Mouse (Mus musculus): ENCODE measurements around the gene Tsc22d1. TPM values are rescaled to one million over a fixed set of nuclear protein-coding genes. Genes with fewer than 3 reads are reported as not detected.

Gene Tsc22d1
- total and polyA plus RNA-seq, 3 experiments, result 0.25 to 1.3 (median 0.69) TPM

DNA sequence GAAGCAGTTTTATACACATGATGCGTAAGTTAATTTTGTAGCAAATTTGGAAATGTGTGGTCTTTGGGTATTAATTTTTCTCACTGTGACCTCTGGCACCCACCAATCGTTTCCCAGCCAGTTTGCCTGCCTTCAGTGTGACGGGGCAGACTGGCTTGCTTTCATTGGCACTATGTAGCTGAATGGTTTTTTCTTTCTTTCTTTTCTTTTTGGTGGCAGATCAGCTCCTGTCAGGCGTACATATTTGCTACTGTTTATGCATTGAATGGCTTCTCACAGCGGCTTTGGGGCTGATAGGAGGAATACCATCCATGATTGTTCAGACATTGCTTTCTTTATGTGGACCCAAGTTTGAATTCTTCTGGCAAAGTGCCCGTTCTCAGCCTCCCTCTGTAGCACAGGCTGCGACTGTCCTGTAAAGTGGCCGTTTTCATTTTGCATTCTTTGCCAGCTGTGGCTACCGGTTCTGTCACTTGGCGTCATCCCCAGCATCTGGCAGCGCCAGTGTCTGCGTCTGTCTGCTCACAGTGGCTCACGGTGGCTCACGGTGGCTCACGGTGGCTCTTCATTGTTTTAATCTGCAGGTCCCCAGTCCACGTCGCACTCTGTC lies 38.1 kb downstream of the Tsc22d1 start:
- H3K4me1 ChIP-seq (ENCODE audit: control insufficient read depth in 1 of 2, insufficient read depth in 2 of 2), result peaks cover 0 to 9% of the 10 kb centered on the region in 2 experiments; a peak in 2 of 4 replicates
- H3K4me3 ChIP-seq (replicated peaks in 1 of 3; ENCODE audit: low read depth in 2 of 3, low read length in 2 of 3, poor library complexity in 1 of 3), result no peak overlapping the region
- H3K79me2 ChIP-seq (replicated peaks; ENCODE audit: control insufficient read depth, extremely low read depth, insufficient read depth, poor library complexity, severe bottlenecking), result no peaks in the 10 kb centered on the region
- H3K9ac ChIP-seq (ENCODE audit: insufficient read depth, low read depth), result no peak overlapping the region
- DNase-seq (ENCODE audit: extremely low read depth), result no peak
- no peaks in the 10 kb centered on the region for H3K36me3 ChIP-seq (replicated peaks in 1 of 2; ENCODE audit: control insufficient read depth in 1 of 2, insufficient read depth in 1 of 2, low read length in 1 of 2)
- H3K4me2 ChIP-seq (ENCODE audit: insufficient read depth, low read depth, poor library complexity, severe bottlenecking), result no peak overlapping the region
- TF ChIP-seq USF2 (conservative IDR thresholded peaks at IDR 0.05; ENCODE audit: low read depth, low read length) (no peak), NRF1 (IDR thresholded peaks at IDR 0.05; ENCODE audit: low read depth, low read length) (no peak), IRF4 (IDR thresholded peaks at IDR 0.05; ENCODE audit: low read depth, low read length) (no peak), RCOR1 (conservative IDR thresholded peaks at IDR 0.05; ENCODE audit: low read depth, low read length) (no peak), USF1 (IDR thresholded peaks at IDR 0.05; ENCODE audit: low read depth, low read length) (no peak), CTCF (conservative IDR thresholded peaks at IDR 0.05 in 1 of 2, IDR thresholded peaks at IDR 0.05 in 1 of 2; ENCODE audit: low read depth in 2 of 2, low read length in 2 of 2) (no peak), HCFC1 (IDR thresholded peaks at IDR 0.05; ENCODE audit: low read depth, low read length) (no peak), MEF2A (IDR thresholded peaks at IDR 0.05; ENCODE audit: borderline replicate concordance, low read depth, low read length) (no peak), BHLHE40 (IDR thresholded peaks at IDR 0.05; ENCODE audit: low read depth, low read length) (no peak)
- dilution Hi-C loops (cut with MboI; ENCODE audit: extremely low pct_ligation_motif_present, extremely low pct_unique_long_range_greater_than_20kb, low sequenced_read_pairs), result no loop called here
- H3K9me3 ChIP-seq (replicated peaks; ENCODE audit: low read length), result no peaks in the 10 kb centered on the region
- no peak overlapping the region for H3K27ac ChIP-seq (ENCODE audit: insufficient read depth, low read depth)
- H3K27me3 ChIP-seq (replicated peaks), result no peaks in the 10 kb centered on the region
- in situ Hi-C loops (cut with MboI; ENCODE audit: low pct_ligation_motif_present, low pct_unique_long_range_greater_than_20kb, low sequenced_read_pairs), result no loop called here

- in situ Hi-C loops (cut with MboI; ENCODE audit: low pct_ligation_motif_present, low pct_unique_long_range_greater_than_20kb, low sequenced_read_pairs) (no loop called here), dilution Hi-C loops (cut with MboI; ENCODE audit: extremely low pct_ligation_motif_present, extremely low pct_unique_long_range_greater_than_20kb, low sequenced_read_pairs) (no loop called here)
- Histone ChIP-seq H3K4me2 (ENCODE audit: insufficient read depth, low read depth, poor library complexity, severe bottlenecking) (no peak overlapping the region), H3K27ac (ENCODE audit: insufficient read depth, low read depth) (no peak overlapping the region), H3K4me1 (ENCODE audit: control insufficient read depth in 1 of 2, insufficient read depth in 2 of 2) (peaks cover 0 to 9% of the 10 kb centered on the region in 2 experiments; a peak in 2 of 4 replicates), H3K4me3 (replicated peaks in 1 of 3; ENCODE audit: low read depth in 2 of 3, low read length in 2 of 3, poor library complexity in 1 of 3) (no peak overlapping the region), H3K27me3 (replicated peaks) (no peaks in the 10 kb centered on the region), H3K9me3 (replicated peaks; ENCODE audit: low read length) (no peaks in the 10 kb centered on the region), H3K79me2 (replicated peaks; ENCODE audit: control insufficient read depth, extremely low read depth, insufficient read depth, poor library complexity, severe bottlenecking) (no peaks in the 10 kb centered on the region), H3K9ac (ENCODE audit: insufficient read depth, low read depth) (no peak overlapping the region), H3K36me3 (replicated peaks in 1 of 2; ENCODE audit: control insufficient read depth in 1 of 2, insufficient read depth in 1 of 2, low read length in 1 of 2) (no peaks in the 10 kb centered on the region)
- no peak for TF ChIP-seq USF2 (conservative IDR thresholded peaks at IDR 0.05; ENCODE audit: low read depth, low read length)
- TF ChIP-seq PAX5 (IDR thresholded peaks at IDR 0.05; ENCODE audit: low read length), result no peak
- no peak for TF ChIP-seq GABPA (IDR thresholded peaks at IDR 0.05; ENCODE audit: insufficient replicate concordance, low read depth, low read length)
- no peak for DNase-seq (ENCODE audit: extremely low read depth)
These were observed 39.9 kb downstream of the Tsc22d1 start for GRCm38 (mm10) chr14:76454673-76455072.

GRCm38 (mm10) chr14:76455159-76455558 lies 40.4 kb downstream of the Tsc22d1 start:
- Histone ChIP-seq H3K4me2 (ENCODE audit: insufficient read depth, low read depth, poor library complexity, severe bottlenecking) (no peak overlapping the region), H3K27me3 (replicated peaks) (no peaks in the 10 kb centered on the region), H3K9me3 (replicated peaks; ENCODE audit: low read length) (no peaks in the 10 kb centered on the region), H3K27ac (ENCODE audit: insufficient read depth, low read depth) (no peak overlapping the region), H3K9ac (ENCODE audit: insufficient read depth, low read depth) (no peak overlapping the region), H3K4me3 (replicated peaks in 1 of 3; ENCODE audit: low read depth in 2 of 3, low read length in 2 of 3, poor library complexity in 1 of 3) (no peak overlapping the region), H3K4me1 (ENCODE audit: control insufficient read depth in 1 of 2, insufficient read depth in 2 of 2) (peaks cover 0 to 9% of the 10 kb centered on the region in 2 experiments; a peak in 2 of 4 replicates), H3K36me3 (replicated peaks in 1 of 2; ENCODE audit: control insufficient read depth in 1 of 2, insufficient read depth in 1 of 2, low read length in 1 of 2) (no peaks in the 10 kb centered on the region), H3K79me2 (replicated peaks; ENCODE audit: control insufficient read depth, extremely low read depth, insufficient read depth, poor library complexity, severe bottlenecking) (no peaks in the 10 kb centered on the region)
- DNase-seq (ENCODE audit: extremely low read depth), result no peak
- dilution Hi-C loops (cut with MboI; ENCODE audit: extremely low pct_ligation_motif_present, extremely low pct_unique_long_range_greater_than_20kb, low sequenced_read_pairs) (no loop called here), in situ Hi-C loops (cut with MboI; ENCODE audit: low pct_ligation_motif_present, low pct_unique_long_range_greater_than_20kb, low sequenced_read_pairs) (no loop called here)
- TF ChIP-seq CHD2 (IDR thresholded peaks at IDR 0.05; ENCODE audit: low read length) (no peak), USF1 (IDR thresholded peaks at IDR 0.05; ENCODE audit: low read depth, low read length) (no peak), TBP (conservative IDR thresholded peaks at IDR 0.05; ENCODE audit: low read depth, low read length) (no peak)
